Mouse (Mus musculus) thymus, postnatal 25 days (tissue): ENCODE results near the gene Arhgef19.

Experiments
- DNase-seq: peaks from one replicate; pipeline ENCODE4 v3.0.0; 2022

Arhgef19 gene

DNA sequence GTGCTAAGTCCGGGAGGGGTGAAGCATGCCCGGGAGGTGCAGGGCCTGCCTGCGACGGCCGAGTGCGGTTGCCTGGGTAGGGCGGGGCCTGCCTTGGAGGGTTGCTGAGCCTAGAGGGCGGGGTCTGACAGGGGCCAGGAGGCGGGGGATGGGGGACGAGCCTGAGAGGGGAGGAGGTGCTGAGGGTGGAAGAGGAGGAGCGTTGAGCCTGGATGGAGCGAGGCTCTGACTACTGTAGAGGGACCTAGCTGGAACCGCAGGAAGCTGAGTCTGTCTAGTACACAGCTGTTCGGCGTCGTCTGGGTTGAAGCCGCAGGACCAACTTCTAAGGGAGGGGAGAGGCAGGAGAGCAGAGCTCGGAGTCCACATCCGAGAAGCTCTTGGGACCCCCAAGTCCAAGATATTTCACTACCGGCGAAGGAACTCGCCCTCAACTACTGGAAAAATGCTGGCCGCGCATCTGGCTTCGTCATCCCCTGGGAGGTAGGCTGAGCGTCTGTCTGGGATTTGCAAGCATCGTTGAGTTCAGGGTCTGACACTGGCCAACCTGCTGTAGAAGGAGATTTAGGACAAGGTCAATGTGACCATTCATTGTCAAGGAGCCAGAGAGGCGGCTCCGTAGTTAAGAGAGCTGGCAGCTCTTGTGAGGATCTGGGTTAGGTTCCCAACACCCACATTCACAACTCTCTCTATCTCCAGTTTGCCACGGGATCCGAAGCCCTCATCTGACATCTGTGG, at the start of gene Arhgef19:
Gene Arhgef19 (plus strand): TSS at position 112 of the 738 bp plus-strand sequence.
- DNase-seq: peak; percentile 83

DNA sequence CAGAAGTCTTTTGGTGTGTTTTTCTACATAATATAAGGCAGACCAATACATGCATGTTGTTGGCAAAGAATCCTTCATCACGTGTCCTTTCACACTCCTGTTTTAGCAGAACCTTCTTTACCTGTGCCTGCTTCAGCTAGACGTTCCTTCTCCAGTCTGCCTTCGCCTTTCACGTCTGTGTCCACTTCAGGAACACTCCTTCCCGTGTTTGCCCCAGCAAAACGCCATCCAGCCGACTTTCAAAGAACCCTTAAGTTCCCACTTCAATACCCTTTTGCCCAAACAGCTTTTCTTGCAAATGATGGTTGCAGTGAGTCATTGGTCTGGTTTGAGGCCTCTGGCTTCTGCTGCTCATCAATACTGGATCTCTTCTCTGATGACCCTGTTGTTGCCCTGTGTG, 48.0 kb upstream of the Arhgef19 start:
- DNase-seq: no peak

DNA sequence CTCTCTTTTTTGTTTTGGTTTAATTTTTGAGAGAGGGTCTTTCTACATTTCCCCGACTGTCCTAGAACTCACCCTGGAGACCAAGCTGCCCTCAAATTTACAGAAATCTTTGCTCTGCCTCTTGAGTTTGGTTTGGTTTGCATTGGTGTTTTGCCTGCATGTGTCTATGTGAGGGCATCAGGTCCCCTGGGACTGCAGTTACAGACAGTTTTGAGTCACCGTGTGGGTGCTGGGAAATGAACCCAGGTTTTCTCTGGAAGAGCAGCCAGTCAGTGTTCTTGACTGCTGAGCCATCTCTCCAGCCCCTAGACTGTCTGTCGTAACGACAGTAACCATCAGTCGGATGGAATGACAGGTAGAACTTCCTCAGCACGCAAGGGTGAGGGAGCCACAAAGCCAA, 44.7 kb upstream of the Arhgef19 start:
- no peak for DNase-seq

DNA sequence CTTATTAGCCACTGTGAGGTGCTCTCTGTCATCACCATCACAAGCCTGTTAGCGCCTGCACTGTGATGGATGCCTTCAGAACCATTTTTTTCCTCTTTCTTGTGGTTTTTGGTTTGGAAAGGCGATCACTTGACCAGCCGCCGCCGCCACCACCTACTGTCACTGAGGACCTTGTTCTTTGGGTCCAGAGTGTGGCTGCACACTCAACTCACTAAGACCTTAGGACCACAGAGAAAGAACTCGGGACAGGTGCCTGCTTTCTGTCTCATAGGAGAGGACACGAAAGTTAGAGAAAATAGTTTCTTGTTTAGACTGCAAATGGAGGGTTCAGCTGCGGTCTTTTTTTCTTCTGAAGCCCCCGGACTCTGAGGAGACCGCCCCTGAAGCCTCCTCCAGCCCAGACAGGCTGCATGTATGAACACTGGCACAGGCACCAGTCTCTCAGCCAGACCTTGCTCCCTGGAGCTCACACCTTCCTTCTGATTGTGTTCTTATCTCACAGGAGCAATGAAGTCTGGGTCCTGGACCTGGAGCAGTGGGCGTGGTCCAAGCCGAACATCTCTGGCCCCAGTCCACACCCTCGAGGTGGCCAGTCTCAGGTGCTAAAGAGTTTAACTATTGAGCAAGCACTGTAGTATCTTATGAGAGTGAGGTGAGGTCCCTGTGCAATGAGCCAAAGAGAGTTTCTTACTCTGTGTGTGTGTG, 42.2 kb upstream of the Arhgef19 start:
- DNase-seq: no peak

DNA sequence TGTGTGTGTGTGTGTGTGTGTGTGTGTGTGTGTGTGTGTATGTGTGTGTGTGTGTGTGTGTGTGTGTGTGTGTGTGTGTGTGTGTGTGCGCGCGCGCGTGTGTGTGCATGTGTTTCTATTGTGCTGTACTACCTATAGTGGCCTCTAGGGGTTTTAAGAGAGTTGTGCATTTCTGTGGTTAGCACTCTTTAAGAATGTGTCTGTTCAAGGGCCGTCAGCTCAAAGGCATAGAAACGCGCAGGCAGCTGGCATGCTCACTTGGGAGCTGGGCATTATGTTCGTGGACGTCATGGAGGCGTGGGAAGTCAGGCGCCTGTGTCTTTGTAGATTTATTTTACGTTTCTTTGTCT, 41.6 kb upstream of the Arhgef19 start:
- DNase-seq: no peak

- no peak for DNase-seq
Observed at GRCm38 (mm10) chr4:141200906-141201305, 38.4 kb upstream of the Arhgef19 start.

- no peak for DNase-seq
Observed at GRCm38 (mm10) chr4:141202192-141202591, 37.1 kb upstream of the Arhgef19 start.

- DNase-seq: peak; percentile 41
Observed at GRCm38 (mm10) chr4:141204580-141205061, 34.7 kb upstream of the Arhgef19 start.

GRCm38 (mm10) chr4:141207081-141207480, 32.2 kb upstream of the Arhgef19 start:
- no peak for DNase-seq

DNA sequence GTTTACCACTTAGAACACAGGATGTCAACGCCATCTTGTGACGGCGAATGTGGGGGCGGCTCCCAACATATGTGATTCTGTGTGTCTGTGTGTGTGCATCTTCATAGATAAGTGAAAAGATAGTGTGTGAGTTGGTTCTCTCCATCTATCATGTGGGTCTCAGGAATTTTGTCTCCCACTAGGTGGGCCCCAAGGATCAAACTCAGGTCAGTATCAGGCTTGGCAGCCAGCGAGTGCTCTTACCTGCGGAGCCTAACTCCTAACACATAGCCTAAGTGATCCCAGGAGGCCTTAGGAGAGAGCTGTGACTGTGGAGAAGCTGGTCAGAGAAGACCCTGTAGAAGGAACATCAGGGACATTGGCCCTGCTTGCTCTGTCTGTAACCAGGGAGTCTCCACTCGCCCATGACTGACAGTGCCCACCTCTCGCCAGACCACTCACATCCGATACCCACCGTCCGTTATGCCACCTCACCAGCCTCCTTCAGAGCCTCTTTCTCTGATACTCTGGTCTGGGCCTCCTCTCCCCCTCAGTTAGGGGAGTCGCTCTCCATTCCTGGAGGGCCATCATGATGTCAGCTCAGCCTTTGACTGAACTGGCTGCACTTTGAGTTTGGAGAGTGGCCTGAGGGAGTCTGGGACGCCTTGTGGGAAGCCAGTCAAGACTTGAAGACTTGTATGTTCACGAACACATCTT, 28.6 kb upstream of the Arhgef19 start:
- DNase-seq: no peak

DNA sequence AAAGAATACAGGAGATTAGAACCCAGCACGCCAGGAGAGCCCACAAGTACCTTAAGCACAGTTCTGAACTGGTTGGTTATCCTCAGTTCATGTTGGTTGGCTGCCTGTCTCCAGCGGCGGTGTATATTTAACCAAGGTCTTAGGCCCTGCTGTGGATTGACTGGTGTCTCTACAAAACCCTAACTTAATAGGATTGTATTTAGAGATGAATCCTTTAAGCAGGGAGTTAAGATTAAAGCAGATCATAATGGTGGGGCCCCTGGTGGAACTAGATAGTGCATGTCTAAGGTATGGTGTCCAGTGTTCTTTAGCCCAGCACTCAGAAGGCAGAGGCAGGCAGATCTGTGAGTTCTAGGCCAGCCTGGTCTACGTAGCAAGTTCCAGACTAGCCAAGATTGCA, 27.7 kb upstream of the Arhgef19 start:
- no peak for DNase-seq

- DNase-seq: no peak
Observed at GRCm38 (mm10) chr4:141212892-141213291, 26.4 kb upstream of the Arhgef19 start.

GRCm38 (mm10) chr4:141213342-141213741, 26.0 kb upstream of the Arhgef19 start:
- no peak for DNase-seq

DNA sequence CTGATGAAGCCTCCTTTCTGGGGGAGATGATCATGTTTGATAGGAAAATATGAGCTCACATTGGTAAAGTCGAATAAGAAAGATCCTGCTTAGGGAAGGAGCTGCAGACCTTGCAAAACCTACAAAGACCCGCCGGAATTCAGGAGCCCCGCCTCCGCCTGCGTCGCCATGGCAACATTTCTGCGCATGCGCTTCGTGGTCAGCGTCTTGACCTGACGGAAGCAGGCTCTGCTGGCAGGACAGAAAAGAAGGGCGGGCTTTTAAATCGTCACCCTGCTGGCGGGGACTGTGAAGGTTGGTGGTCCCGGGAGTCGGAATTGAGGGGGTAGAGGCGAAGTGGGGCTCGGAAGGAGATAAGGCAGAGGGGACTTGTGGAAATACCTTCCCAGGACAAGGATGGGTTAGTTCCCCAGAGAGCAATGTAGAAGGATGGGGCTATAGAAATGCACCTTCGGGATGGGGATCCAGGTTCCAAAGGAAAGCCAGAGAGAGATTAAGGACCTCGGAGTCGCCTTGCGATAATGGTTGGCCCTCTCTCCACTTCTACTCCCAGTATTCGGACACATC, 25.4 kb upstream of the Arhgef19 start, which contains the start of gene Rsg1:
Gene Rsg1 (plus strand): TSS at position 187 of the 567 bp plus-strand sequence.
- DNase-seq: peak; percentile 98

- DNase-seq: peak; percentile 80
Observed at GRCm38 (mm10) chr4:141214337-141214851, 24.9 kb upstream of the Arhgef19 start.

- DNase-seq: no peak
Observed at GRCm38 (mm10) chr4:141219583-141220213, 19.6 kb upstream of the Arhgef19 start.

GRCm38 (mm10) chr4:141221848-141222247, 17.5 kb upstream of the Arhgef19 start:
- DNase-seq: no peak

DNA sequence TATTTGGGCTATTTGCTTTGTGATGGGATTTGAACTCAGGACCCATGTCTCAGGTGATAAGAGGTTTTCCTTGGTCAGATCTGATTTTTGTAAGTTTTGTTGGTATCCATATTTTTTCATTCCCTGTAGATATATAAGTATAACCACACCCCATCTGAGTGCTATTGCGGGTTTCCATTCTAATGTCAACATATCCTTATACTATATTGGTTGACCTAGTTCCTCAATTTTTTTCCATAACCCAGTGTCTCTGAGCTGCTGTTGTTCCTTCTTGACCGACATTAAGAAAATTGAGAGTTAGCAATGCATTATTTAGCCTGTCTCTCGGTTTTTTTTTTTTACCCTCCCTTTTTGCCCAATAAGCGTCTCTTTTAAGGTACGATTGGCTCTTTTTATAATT, 16.5 kb upstream of the Arhgef19 start:
- no peak for DNase-seq

DNA sequence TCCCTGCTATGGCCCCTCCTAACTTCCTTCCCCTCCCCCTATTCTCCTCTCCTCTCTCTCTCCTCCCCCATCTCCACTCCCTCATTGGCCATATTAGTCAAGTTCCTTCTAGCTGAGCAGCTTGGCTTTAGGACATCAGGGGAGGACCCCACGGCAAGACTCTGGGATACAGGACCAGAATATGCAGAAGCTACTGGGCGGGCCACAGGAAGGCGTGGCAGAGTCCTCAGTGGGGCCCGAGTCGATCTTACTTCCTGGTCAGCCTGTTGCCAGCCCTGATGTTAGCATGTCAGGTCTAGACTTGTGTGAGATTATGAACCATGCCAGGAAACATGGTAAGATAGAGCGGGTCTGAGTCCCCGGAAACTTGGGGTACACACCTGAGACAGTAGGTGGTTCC, 10.6 kb upstream of the Arhgef19 start:
- no peak for DNase-seq

DNA sequence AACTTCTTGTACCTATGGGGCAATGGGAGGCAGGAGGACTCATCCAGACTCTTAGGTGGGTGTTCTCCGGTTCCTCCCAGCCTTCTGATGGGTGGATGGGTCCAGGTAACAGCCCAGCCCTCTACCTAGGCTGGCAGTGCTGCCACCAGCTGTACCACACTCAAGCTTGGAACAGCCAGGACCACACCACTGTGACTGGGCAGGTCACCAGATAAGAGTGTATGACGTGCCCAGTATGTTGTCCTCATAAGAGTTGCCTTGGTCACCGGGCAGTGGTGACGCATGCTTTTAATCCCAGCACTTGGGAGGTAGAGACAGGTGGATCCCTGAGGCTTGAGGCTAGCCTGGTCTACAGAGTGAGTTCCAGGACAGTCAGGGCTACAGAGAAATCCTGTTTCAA, 6.1 kb upstream of the Arhgef19 start:
- no peak for DNase-seq

DNA sequence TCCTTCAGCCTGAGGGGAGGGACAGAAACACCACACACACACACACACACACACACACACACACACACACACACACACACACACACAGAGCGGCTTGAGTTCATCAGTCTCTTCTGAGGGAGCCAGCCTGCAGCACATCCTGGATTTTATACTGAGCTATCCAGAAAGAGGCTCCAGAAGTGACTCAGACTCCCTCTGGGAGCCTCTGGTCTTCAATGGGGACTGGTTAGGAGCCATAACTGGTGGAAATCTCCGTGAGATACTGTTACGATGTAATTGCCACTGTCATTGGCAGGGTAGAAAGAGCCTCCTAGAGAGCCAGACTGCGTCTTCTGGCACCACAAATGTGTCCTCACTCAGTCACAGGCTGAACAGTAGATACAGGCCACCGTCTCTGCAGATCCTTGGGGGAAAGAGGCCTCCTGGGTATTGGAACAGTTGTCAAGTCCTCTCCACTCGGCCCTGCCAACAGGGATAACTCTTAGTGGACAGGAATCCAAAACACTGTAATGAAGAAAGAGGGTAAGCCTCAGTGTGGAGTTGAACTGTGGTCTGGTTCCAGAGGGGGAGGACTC, 3.7 kb upstream of the Arhgef19 start:
- no peak for DNase-seq

DNA sequence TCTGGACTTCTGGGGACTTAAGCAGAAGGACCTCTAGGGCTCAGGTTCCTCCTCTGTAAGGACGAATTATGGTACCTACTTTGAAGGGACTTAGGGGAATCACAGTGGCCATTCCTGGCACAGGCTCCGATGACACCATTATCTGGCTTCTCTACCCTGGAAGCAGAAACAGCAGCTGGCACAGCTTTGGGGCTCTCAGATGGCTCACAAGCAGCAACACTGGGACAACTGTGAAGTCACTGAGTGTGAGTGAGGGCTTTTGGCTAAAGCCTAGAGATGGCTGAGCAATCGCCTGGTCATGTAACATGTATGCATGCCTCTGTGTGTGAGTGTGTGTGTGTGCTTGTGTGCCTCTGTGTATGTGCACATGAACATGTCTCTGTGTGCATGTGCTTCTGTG, 2.4 kb upstream of the Arhgef19 start:
- no peak for DNase-seq
